Mouse (Mus musculus) stomach, adult 2 months (tissue): Measurements from ENCODE around the gene Hace1. TPM values are rescaled to one million over a fixed set of nuclear protein-coding genes. Genes with fewer than 3 reads are reported as not detected.

Source experiments
- polyA plus RNA-seq: library from polyadenylated mRNA; depleted of rRNA; stranded (reverse); fragments of >200 nt; gene quantifications from 2 replicates; pipeline ENCODE4 v1.2.3, GENCODE M21; 2012; rRNA removed

Hace1 gene
- 1.6 and 1.7 TPM in 2 replicates for polyA plus RNA-seq

GRCm38 (mm10) chr10:45577731-45578297, at the start of gene Hace1:
Gene Hace1 (plus strand): TSS chr10:45577829.

Other genes with a start within 250 kb of the Hace1 start
- gene Bves, start 242.1 kb upstream of the Hace1 start, polyA plus RNA-seq, result 1.7 and 1.8 TPM in 2 replicates
- gene Lin28b, start 91.4 kb upstream of the Hace1 start, polyA plus RNA-seq, result 0.02 TPM in 1 of 2 replicates, not detected in the other